Mouse (Mus musculus) hindlimb bud, embryonic 11.5 days (tissue): ENCODE data around the gene Sh3gl3.
A peak's percentile ranks its signal among the peaks of the same experiment; 100 is the strongest.

Source experiments
- DNase-seq: peaks from one replicate; pipeline ENCODE4 v3.0.0-alpha.2; 2012; ENCODE audit warnings: low read depth, low spot score; ENCODE audit errors: extremely low spot score

The Sh3gl3 gene

GRCm38 (mm10) chr7:82234898-82235290 is 61.3 kb downstream of the Sh3gl3 start:
- no peak for DNase-seq

- no peak for DNase-seq
Observed at GRCm38 (mm10) chr7:82235486-82235885, 61.8 kb downstream of the Sh3gl3 start.

GRCm38 (mm10) chr7:82236152-82236898 is 62.7 kb downstream of the Sh3gl3 start:
- no peak for DNase-seq

GRCm38 (mm10) chr7:82236899-82237162 is 63.2 kb downstream of the Sh3gl3 start:
- no peak for DNase-seq

GRCm38 (mm10) chr7:82240424-82241240 is 67.0 kb downstream of the Sh3gl3 start:
- no peak for DNase-seq

GRCm38 (mm10) chr7:82244701-82245100 is 71.1 kb downstream of the Sh3gl3 start:
- DNase-seq = no peak

GRCm38 (mm10) chr7:82248953-82249695 is 75.5 kb downstream of the Sh3gl3 start:
- no peak for DNase-seq

GRCm38 (mm10) chr7:82253309-82253708 is 79.7 kb downstream of the Sh3gl3 start:
- DNase-seq = no peak

GRCm38 (mm10) chr7:82256936-82257335 is 83.3 kb downstream of the Sh3gl3 start:
- DNase-seq = no peak

- no peak for DNase-seq
Observed at GRCm38 (mm10) chr7:82257530-82257929, 83.9 kb downstream of the Sh3gl3 start.

GRCm38 (mm10) chr7:82260210-82260609 is 86.6 kb downstream of the Sh3gl3 start:
- peak; percentile 12 for DNase-seq

GRCm38 (mm10) chr7:82263141-82263540 is 89.5 kb downstream of the Sh3gl3 start:
- DNase-seq = peak; percentile 42

GRCm38 (mm10) chr7:82264119-82264518 is 90.5 kb downstream of the Sh3gl3 start:
- no peak for DNase-seq

GRCm38 (mm10) chr7:82265365-82265764 is 91.7 kb downstream of the Sh3gl3 start:
- no peak for DNase-seq

- DNase-seq = no peak
Observed at GRCm38 (mm10) chr7:82269948-82270347, 96.3 kb downstream of the Sh3gl3 start.

- DNase-seq = no peak
Observed at GRCm38 (mm10) chr7:82271742-82272141, 98.1 kb downstream of the Sh3gl3 start.

GRCm38 (mm10) chr7:82272875-82273274 is 99.2 kb downstream of the Sh3gl3 start:
- peak; percentile 16 for DNase-seq

- DNase-seq = peak; percentile 14
Observed at GRCm38 (mm10) chr7:82274011-82274709, 100.5 kb downstream of the Sh3gl3 start.

- DNase-seq = no peak
Observed at GRCm38 (mm10) chr7:82274975-82275374, 101.3 kb downstream of the Sh3gl3 start.

GRCm38 (mm10) chr7:82275529-82276204 is 102.0 kb downstream of the Sh3gl3 start:
- no peak for DNase-seq

GRCm38 (mm10) chr7:82282011-82282410 is 108.4 kb downstream of the Sh3gl3 start:
- DNase-seq = no peak
